Mouse (Mus musculus) Patski (cell line): ENCODE measurements around the gene B3gnt2. TPM values are rescaled to one million over a fixed set of nuclear protein-coding genes. Genes with fewer than 3 reads are reported as not detected.

Experiments used
- ATAC-seq: fragments of 100-300 bp; one replicate; pipeline ENCODE4 v1.8.0; 2021
- CTCF ChIA-PET: fragments of 350-600 bp; sonication (Branson Sonifier 250); formaldehyde crosslinking; loops from one replicate; lab custom pipeline; 2022; ENCODE audit warnings: inconsistent platforms; lab: Charles Lee
- POLR2A ChIA-PET: fragments of 350-600 bp; sonication (Branson Sonifier 250); formaldehyde crosslinking; loops from one replicate; lab custom pipeline; 2022; ENCODE audit warnings: antibody characterized with exemption, inconsistent platforms; lab: Charles Lee
- DNase-seq: peaks from one replicate; pipeline ENCODE4 v3.0.0-alpha.2; 2011; ENCODE audit warnings: low read depth, low spot score
- H3K27me3 ChIP-seq: fragments of 371-371 bp; one replicate; pipeline ENCODE4 v1.5.1; 2021
- CTCF ChIP-seq: fragments of 100-300 bp; IDR thresholded peaks from one replicate; pipeline ENCODE4 v1.5.1; 2021
- in situ Hi-C: fragments of 300-500 bp; cut with MboI; formaldehyde crosslinking; loops from 3 replicates; pipeline ENCODE4 v1.11.1; 2018; ENCODE audit warnings: low pct_unique_long_range_greater_than_20kb, mixed read lengths
- polyA plus RNA-seq: library from polyadenylated mRNA; unstranded; gene quantifications from one replicate; pipeline ENCODE4 v1.2.3, GENCODE M21; 2021

The B3gnt2 gene
- polyA plus RNA-seq, 1 experiment from 2014 or later, result 20.3 TPM

DNA sequence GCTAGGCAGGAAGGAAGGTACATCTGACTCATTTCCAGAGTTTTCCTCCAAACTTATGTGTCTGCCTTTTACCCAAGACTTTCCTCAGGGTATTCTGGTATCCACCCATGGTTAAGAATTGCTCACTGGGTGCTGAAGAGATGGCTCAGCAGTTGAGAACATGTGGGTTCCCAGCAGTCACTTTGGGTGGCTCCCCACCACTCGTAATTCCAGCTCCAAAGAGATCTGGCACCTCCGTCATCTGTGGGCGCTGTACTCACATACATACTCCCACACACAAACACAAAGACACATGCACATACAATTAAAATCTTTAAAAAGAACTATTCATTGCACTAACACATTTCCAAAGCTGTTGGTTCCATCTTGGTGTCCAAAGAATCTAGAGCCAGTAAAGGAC, 28.5 kb upstream of the B3gnt2 start:
- in situ Hi-C loops, result no loop called here
- TF ChIP-seq CTCF, result no peak
- POLR2A ChIA-PET, result interaction anchor here (0.6 kb wide), 1 partner anchor 74 kb away, joined by 3 read pairs; no protein-coding TSS in a partner anchor
- CTCF ChIA-PET, result no interaction called here
- no peaks in the 10 kb centered on the region for H3K27me3 ChIP-seq
- no peak for DNase-seq
- ATAC-seq, result no peak

- POLR2A ChIA-PET, result no interaction called here
- CTCF ChIA-PET, result interaction anchor here (1.3 kb wide), 1 partner anchor 29 kb away, joined by 3 read pairs; no protein-coding TSS in a partner anchor
- ATAC-seq (no peak), DNase-seq (no peak)
- no peak for TF ChIP-seq CTCF
- H3K27me3 ChIP-seq, result no peaks in the 10 kb centered on the region
- in situ Hi-C loops, result no loop called here
Measured at GRCm38 (mm10) chr11:22886991-22887390, 26.2 kb upstream of the B3gnt2 start.

DNA sequence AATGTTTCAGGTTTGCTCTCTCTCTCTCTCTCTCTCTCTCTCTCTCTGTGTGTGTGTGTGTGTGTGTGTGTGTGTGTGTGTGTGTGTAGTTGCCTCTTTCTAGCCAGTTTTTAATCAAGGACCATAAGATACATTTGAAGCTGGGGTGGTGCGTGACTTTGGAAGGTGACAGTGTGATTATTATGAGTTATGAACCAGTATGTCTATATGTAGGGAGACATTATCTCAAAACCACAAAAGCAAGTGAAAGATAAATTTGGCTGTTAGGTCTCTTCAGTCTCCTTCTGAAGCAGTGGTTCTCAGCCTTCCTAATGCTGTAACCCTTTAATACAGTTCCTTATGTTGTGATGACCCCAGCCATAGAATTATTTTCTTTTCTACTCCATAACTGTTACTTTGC, 24.6 kb upstream of the B3gnt2 start:
- in situ Hi-C loops, result no loop called here
- ATAC-seq, result no peak
- no peak for TF ChIP-seq CTCF

GRCm38 (mm10) chr11:22883676-22884075, 22.9 kb upstream of the B3gnt2 start:
- no peak for TF ChIP-seq CTCF
- no peaks in the 10 kb centered on the region for H3K27me3 ChIP-seq
- DNase-seq (no peak), ATAC-seq (no peak)
- ChIA-PET POLR2A (interaction anchor here (0.5 kb wide), 1 partner anchor 252 kb away, joined by 7 read pairs; no protein-coding TSS in a partner anchor), CTCF (interaction anchor here (0.9 kb wide), 1 partner anchor 22 kb away, joined by 3 read pairs; no protein-coding TSS in a partner anchor)
- in situ Hi-C loops, result no loop called here

More for the DNA sequence above, 24.6 kb upstream of the B3gnt2 start:
- CTCF ChIA-PET, result no interaction called here
- POLR2A ChIA-PET, result no interaction called here
- H3K27me3 ChIP-seq, result no peaks in the 10 kb centered on the region
- no peak for DNase-seq

DNA sequence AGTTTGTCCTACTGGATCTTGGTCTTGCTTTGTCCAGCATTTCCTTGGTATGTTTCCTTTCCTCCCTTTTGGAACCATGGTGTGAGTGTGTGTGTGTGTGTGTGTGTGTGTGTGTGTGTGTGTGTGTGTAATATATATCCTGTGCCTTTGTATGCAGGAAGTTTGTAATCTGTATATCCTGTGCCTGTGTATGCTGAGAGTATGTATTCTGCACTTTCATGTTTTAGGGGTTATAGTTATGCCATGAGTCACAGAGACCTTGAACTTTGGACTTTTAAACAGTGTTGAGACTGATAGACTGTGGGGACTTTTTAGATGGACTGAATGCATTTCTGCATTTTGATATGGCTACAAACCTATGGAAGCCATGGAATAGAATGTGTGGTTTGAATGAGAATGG, 22.2 kb upstream of the B3gnt2 start:
- DNase-seq (no peak), ATAC-seq (no peak)
- in situ Hi-C loops, result no loop called here
- CTCF ChIA-PET, result no interaction called here
- TF ChIP-seq CTCF, result no peak
- POLR2A ChIA-PET, result no interaction called here
- no peaks in the 10 kb centered on the region for H3K27me3 ChIP-seq

DNA sequence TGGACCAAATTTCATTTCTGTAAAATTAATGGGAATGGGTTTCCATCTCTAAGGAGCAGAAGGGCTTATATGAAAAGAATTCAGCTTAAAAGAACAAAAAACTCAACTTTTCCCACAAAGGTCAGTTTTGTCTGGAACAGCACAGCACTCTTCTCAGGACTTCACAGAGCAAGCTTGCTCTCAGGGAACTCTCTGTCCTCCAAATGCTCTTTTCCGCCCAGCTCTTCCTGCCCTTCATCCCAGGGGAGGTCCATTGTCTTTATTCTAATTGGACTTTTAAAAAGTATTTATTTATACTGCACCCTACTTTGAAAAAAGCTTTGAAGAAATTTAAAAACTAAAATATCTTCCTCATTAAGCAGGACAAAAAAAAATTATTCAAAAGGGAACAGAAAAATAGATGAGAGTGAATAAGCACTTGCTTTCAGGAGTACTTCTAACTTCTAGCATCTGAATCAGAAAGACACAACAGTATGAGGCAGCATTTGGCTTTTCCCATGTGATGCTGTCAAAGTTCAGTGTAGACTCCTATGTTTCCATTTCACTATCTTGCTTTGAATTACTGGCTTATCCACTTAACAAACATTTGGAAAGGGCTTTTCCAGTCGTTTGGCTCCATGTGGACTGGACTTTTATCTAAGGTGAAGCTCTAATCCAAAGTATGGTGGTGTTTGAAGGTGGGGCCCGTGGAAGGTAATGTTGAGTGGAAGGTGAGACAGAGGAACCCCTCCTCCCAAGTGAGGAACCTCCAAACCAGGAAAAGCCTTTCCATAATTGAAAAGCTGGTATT, 19.8 kb upstream of the B3gnt2 start:
- POLR2A ChIA-PET, result no interaction called here
- CTCF ChIA-PET, result interaction anchor here (1.2 to 2.4 kb wide), 2 partner anchors 10 to 14 kb away, joined by 3 to 6 read pairs; no protein-coding TSS in a partner anchor
- DNase-seq (no peak), ATAC-seq (no peak)
- TF ChIP-seq CTCF, result no peak
- H3K27me3 ChIP-seq, result no peaks in the 10 kb centered on the region
- in situ Hi-C loops, result no loop called here

GRCm38 (mm10) chr11:22879645-22880044, 18.9 kb upstream of the B3gnt2 start:
- ChIA-PET POLR2A (interaction anchor here (0.6 kb wide), 1 partner anchor 136 kb away, joined by 13 read pairs; no protein-coding TSS in a partner anchor), CTCF (interaction anchor here (2.4 kb wide), 1 partner anchor 15 kb away, joined by 6 read pairs; no protein-coding TSS in a partner anchor)
- TF ChIP-seq CTCF, result no peak
- H3K27me3 ChIP-seq, result no peaks in the 10 kb centered on the region
- in situ Hi-C loops, result no loop called here
- no peak for ATAC-seq
- no peak for DNase-seq

GRCm38 (mm10) chr11:22876680-22877330, 16.0 kb upstream of the B3gnt2 start:
- in situ Hi-C loops, result no loop called here
- ChIA-PET POLR2A (no interaction called here), CTCF (no interaction called here)
- ATAC-seq (no peak), DNase-seq (no peak)
- TF ChIP-seq CTCF, result no peak
- no peaks in the 10 kb centered on the region for H3K27me3 ChIP-seq

GRCm38 (mm10) chr11:22875279-22875678, 14.5 kb upstream of the B3gnt2 start:
- CTCF ChIA-PET, result no interaction called here

DNA sequence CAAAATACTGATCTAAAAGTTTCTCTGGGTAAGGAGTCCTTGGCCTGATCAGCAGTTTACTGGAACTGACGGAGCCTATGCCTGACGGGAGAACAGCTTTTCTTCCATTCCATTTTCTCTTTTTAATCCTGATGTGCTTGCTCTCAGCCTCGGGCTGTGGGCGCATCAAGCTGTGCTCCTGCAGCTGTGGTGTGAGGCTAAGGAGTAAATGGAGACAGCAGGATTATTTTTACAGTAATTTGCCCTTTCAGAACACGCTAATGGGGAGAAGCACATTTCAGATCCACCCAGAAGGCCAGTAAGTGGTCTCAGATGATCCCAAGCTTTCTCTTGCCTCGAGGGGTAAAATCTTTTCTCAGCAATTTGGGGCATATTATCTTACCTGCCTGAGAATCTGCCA, 14.0 kb upstream of the B3gnt2 start:
- H3K27me3 ChIP-seq, result no peaks in the 10 kb centered on the region
- POLR2A ChIA-PET, result no interaction called here
- in situ Hi-C loops, result loop anchor here (5.0 kb wide), 1 partner anchor 78 kb away; no protein-coding TSS in a partner anchor
- ATAC-seq (no peak), DNase-seq (no peak)
- TF ChIP-seq CTCF, result no peak
- CTCF ChIA-PET, result no interaction called here

More at GRCm38 (mm10) chr11:22875279-22875678, 14.5 kb upstream of the B3gnt2 start:
- no peaks in the 10 kb centered on the region for H3K27me3 ChIP-seq
- in situ Hi-C loops, result no loop called here
- no peak for ATAC-seq
- TF ChIP-seq CTCF, result no peak
- POLR2A ChIA-PET, result no interaction called here
- DNase-seq, result no peak
